Mouse (Mus musculus) thymus, adult 18-20 months (tissue): ENCODE measurements around the gene Tmod1.

Experiments used
- DNase-seq, 2 experiments: peaks; one replicate each; pipeline ENCODE4 v3.0.0; 2022; ENCODE audit warnings: mixed read lengths in 2 of 2

The Tmod1 gene

GRCm38 (mm10) chr4:46094916-46095825 lies 56.4 kb downstream of the Tmod1 start:
- DNase-seq: no peak

DNA sequence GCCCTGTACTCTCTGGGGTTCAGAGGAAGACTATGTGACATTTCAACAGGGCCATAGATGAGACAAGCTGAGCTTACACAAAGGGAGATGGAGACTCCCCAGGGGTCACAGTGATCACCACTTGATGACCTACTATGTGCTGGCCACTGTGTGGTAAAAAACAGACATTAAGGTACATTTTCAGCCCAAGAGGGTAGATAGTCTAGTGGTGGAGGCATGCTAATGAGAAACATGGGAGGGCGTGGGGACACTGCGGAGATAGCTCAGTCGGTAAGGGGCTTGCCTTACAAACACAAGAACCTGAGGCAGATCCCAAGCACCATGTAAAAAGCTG lies 57.1 kb downstream of the Tmod1 start:
- DNase-seq: no peak

- no peak for DNase-seq
Observed at GRCm38 (mm10) chr4:46096546-46096945, 57.8 kb downstream of the Tmod1 start.

GRCm38 (mm10) chr4:46097591-46097990 lies 58.9 kb downstream of the Tmod1 start:
- DNase-seq: no peak

- no peak for DNase-seq
Observed at GRCm38 (mm10) chr4:46099132-46099531, 60.4 kb downstream of the Tmod1 start.

DNA sequence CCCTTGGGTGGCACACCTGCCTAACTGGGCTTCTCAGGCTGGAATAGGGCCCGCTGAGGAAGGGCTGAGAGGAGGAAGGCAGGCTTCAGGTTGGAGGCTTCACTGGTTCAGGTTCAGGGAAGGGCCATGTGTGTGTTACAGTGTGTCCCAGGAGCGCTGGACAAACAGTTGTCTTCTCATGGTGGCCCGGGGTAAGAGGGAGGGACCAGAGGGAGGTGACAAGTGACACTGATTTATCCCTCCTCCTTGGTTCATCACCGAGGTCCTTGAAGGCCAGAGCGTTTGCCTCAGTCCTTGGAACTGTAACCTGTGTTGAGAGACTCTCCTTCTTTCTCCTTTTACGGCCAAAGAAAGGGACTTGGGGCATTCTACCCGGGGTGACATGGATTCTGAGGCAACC lies 61.8 kb downstream of the Tmod1 start:
- no peak for DNase-seq

GRCm38 (mm10) chr4:46101211-46101711 lies 62.5 kb downstream of the Tmod1 start:
- no peak for DNase-seq

GRCm38 (mm10) chr4:46102078-46102769 lies 63.5 kb downstream of the Tmod1 start:
- no peak for DNase-seq

- DNase-seq: no peak
Observed at GRCm38 (mm10) chr4:46110084-46110483, 71.3 kb downstream of the Tmod1 start.

DNA sequence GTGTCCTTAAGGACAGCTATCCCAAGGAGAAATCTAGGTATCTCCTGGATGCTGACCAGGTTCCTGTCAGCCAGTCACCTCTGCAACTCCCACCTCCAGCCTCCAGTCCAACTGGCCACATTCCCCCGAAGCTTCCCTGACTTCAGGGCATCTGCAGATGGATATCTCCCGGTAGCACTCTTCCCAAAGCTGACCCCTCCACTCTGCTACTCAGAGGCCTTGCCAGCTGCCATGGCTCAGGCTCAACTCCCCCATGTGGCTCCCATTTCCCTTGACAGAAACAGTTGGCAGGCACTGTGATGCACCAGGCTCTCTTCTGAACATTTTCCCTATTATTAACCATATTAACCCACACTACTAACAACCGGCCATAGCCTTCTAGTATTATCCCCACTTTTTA lies 72.6 kb downstream of the Tmod1 start:
- no peak for DNase-seq

GRCm38 (mm10) chr4:46115308-46115707 lies 76.6 kb downstream of the Tmod1 start:
- DNase-seq: no peak

- DNase-seq: no peak
Observed at GRCm38 (mm10) chr4:46116544-46117175, 77.9 kb downstream of the Tmod1 start.

DNA sequence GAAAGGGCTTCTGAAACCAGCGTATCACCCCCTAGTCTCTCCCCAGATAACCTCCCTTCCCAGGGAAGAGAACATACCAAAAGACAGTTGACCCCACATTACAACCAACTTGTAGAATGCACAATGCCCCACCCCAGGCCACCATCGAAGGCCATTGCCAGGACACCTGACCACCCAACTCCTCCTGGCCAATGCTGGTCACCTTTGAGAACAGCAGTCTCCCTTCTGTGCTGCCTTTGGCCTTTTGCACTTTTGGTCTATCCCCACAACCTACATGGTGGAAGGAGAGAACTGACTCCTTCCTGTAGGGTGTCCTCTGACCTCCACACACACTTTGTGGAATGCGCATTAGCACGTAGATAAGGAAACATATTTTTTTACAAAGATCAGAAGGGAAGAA lies 78.8 kb downstream of the Tmod1 start:
- DNase-seq: no peak

DNA sequence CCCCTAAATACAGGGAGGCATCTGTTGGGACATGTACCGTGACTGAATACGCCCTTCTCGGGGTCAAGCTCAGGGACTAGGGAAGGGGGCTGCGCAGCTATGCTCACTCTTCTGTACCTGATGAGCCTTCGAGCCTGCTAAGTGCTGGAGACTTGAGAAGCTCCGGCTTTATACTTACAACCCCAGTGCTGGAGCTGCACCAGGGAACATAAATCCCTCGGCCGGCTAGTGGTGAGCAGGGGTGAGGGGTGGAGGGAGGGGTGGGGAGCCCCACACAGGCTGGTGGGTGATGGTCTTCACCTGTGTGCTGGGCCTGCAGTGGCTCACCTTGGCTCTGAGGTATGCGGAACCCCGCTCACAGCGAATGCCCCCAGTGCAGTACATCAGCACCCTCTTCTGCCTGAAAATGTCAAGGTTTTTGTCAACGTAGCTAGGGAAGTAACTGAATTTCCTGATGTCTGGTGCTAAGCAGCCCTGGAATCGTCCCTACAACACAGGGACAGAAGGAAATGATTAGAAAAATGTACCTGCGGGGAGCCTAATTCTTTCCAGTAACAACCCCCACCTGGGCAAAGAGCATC lies 80.9 kb downstream of the Tmod1 start:
- no peak for DNase-seq

- no peak for DNase-seq
Observed at GRCm38 (mm10) chr4:46120767-46121166, 82.0 kb downstream of the Tmod1 start.

- no peak for DNase-seq
Observed at GRCm38 (mm10) chr4:46123358-46123757, 84.6 kb downstream of the Tmod1 start.

- DNase-seq: peak; percentile 11 to 22
Observed at GRCm38 (mm10) chr4:46126541-46126940, 87.8 kb downstream of the Tmod1 start.

GRCm38 (mm10) chr4:46129311-46130004 lies 90.7 kb downstream of the Tmod1 start:
- DNase-seq: no peak

GRCm38 (mm10) chr4:46130221-46130620 lies 91.5 kb downstream of the Tmod1 start:
- DNase-seq: peak in 1 of 2 experiments; percentile 22

GRCm38 (mm10) chr4:46131791-46132190 lies 93.1 kb downstream of the Tmod1 start:
- no peak for DNase-seq

DNA sequence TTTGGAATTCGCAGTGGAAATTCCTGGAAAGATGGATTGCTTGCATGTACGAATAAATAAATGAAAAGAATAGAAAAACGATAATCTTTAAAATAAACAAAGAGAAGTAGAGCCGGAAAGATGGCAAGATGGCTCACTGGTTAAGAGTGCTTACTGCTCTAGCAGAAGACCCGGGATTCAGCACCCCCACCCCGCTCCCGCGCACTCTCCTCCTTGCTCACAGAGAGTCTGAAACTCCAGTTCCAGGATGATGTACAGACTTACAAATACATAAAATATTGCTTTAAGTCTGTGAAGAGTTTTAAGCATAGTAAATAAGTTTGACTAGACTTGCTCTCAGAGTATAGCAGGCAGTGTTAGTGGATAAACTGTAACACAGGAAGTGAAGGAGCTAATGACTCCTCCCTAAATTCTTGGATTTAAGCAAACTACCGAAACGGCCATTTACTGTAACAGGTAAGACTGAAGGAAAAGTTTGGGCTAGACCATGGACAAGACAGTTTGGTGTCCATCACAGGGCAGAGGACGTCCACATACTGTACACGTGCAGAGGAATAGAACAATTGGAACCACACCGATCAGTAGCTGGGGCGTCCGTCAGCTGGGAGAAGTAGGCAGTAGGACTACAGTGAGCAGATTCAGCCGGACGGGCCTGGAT lies 99.0 kb downstream of the Tmod1 start:
- DNase-seq: no peak
